Mouse (Mus musculus): Measurements from ENCODE around the gene Plch2. TPM values are rescaled to one million over a fixed set of nuclear protein-coding genes. Genes with fewer than 3 reads are reported as not detected.
A peak's percentile ranks its signal among the peaks of the same experiment; 100 is the strongest.

The Plch2 gene
- 10.0 and 12.7 TPM in 2 replicates for polyA plus RNA-seq (2015; fragmentation: Nextera tagmentation; extraction: Ambion mirVana)

DNA sequence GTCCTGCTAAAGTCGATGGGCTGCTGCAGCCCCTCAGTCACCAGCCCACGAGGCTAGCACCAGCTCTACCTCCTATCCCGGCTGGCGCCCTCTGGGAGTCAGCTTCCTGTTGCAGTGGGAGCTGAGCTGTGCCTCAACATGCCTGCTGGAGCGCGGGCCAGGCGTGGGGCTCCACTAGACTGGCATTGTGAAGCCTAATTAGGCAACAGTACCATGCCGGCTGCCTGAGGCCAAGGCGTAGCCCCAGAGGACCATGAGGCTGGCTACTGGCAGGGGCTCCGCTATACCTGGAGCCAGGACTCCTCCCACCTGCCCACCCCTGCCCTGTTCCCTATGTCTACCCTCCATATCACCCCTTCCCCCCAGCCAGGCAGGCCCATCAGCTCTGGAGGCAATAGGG lies at the start of gene Plch2:
TSS of gene Plch2 (minus strand) at position 61 of the 400 bp plus-strand sequence.
- Histone ChIP-seq H3K27ac (replicated peaks) (no peak within 1 kb of the TSS), H3K4me2 (replicated peaks) (no peak within 1 kb of the TSS), H3K36me3 (no peaks in the 10 kb centered on the region), H3K9ac (replicated peaks) (no peak within 1 kb of the TSS), H3K4me3 (no peak within 1 kb of the TSS), H3K4me1 (peaks cover 47% of the 10 kb centered on the region), H3K27me3 (no peaks in the 10 kb centered on the region), H3K9me3 (no peaks in the 10 kb centered on the region)
- 43% methylated on average over 10 of the region's 10 CpGs for WGBS
- 0 out of 2 replicates have a peak, but pooled peaks have one; percentile 7 for ATAC-seq (replicated peaks)

DNA sequence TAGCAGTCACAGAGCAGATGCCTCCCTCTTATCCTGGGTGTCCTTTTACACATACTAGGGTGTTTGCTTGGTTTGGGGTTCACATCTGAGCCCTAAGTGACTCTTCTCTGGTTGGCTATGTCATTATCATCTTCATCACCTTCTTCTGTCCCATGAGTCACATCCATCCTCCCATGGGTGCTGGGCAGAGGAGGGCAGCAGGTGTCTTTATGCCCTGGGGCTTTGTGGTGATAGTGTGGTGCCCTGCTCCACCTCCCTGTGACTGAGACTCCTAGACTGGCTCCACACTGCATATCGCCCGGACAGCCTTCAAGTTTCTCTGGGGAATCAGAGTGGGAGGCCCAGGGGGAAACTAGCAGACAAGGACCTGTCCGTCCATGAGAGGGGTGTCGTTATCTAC lies 42.0 kb upstream of the Plch2 start:
- no peaks in the 10 kb centered on the region for H3K27me3 ChIP-seq
- no peak overlapping the region for H3K27ac ChIP-seq (replicated peaks)
- ATAC-seq (replicated peaks): no peak
- H3K4me1 ChIP-seq: peaks cover 4% of the 10 kb centered on the region
- H3K4me2 ChIP-seq (replicated peaks): no peak overlapping the region
- no peak overlapping the region for H3K9ac ChIP-seq (replicated peaks)
- H3K9me3 ChIP-seq: no peaks in the 10 kb centered on the region
- H3K4me3 ChIP-seq: no peak overlapping the region
- no peaks in the 10 kb centered on the region for H3K36me3 ChIP-seq
- 83% methylated on average over 4 of the region's 4 CpGs for WGBS

DNA sequence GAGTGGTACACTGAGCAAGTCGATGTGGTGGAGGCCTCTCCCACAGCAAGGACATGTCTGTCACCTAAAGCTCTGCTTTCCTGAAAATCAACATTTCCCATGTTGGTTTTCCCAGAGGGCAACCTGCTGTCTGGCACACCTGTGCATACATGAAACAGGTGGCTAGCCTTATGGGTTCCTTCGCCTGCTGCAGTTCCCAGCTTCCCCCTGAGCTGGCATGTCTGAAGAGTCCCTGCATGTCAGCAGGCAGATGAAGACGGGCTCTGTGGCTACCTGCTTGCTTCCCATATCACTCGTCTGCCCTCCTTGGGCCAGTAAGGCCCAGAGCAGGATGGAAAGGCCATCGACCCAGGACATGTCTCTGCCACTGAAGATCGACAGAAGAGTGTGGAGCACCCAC lies 40.9 kb upstream of the Plch2 start:
- H3K27ac ChIP-seq (replicated peaks): no peak overlapping the region
- H3K4me2 ChIP-seq (replicated peaks): no peak overlapping the region
- no peaks in the 10 kb centered on the region for H3K9me3 ChIP-seq
- no peaks in the 10 kb centered on the region for H3K27me3 ChIP-seq
- H3K36me3 ChIP-seq: no peaks in the 10 kb centered on the region
- no peak overlapping the region for H3K4me3 ChIP-seq
- peaks cover 4% of the 10 kb centered on the region for H3K4me1 ChIP-seq
- 83% methylated on average over 6 of the region's 6 CpGs for WGBS
- no peak for ATAC-seq (replicated peaks)
- no peak overlapping the region for H3K9ac ChIP-seq (replicated peaks)

DNA sequence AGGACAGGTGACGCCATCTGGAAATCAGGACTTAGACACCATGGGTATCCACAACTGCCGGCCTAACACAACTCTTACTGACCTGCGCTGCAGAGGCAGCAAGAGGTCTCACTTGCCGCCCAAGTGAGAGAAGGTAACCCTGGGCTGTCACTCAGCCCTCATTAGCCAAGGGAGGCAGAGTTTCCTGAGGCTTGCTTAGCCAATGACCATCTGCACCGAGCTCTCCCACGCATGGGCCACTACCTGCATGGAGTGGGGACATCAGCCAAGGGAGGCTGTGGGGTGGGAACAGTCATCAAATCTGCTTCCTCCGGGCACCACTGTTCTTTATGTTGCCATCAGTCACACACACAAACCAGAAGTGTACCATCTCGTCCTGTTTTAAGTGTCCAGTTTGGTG lies 39.4 kb upstream of the Plch2 start:
- H3K9me3 ChIP-seq: no peaks in the 10 kb centered on the region
- WGBS: 83% methylated on average over 8 of the region's 8 CpGs
- H3K36me3 ChIP-seq: 0 out of 2 replicates have a peak, but pooled peaks cover 2% of the 10 kb centered on the region
- no peak for ATAC-seq (replicated peaks)
- H3K4me3 ChIP-seq: no peak overlapping the region
- no peak overlapping the region for H3K4me2 ChIP-seq (replicated peaks)
- no peaks in the 10 kb centered on the region for H3K27me3 ChIP-seq
- H3K27ac ChIP-seq (replicated peaks): no peak overlapping the region
- H3K4me1 ChIP-seq: peaks cover 4% of the 10 kb centered on the region
- H3K9ac ChIP-seq (replicated peaks): no peak overlapping the region

DNA sequence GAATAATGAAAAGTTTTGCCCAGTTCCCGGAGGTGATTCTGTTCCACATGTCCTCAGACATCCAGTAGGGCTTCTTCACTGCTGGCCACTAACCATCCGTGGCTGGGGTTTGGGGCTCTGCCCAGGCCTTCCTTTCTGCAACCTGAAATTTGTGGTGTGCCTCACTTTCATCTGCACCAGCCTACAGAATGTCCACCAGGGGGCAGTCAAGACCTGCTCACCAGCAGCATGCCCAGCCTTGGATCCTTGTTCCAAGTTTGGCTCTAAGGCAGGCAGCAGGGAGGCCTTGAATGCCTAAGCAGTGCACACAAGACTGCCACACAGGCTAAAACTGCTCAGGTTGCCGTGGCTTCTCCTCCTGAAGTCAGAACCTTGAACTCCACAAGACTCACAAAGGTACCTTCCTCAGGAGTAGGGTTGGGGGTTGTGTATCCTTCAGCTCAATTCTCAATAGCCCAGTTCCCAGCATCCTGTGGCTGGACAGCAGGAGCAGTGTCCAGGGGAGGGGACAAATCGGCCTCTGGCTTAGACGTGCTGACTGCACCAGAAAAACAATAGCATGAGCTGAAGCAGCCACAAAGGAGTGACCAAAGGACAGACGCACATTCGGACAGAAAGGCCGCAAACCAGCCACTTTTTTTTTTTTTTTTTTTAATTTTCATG lies 38.8 kb upstream of the Plch2 start:
- Histone ChIP-seq H3K4me3 (no peak overlapping the region), H3K27me3 (no peaks in the 10 kb centered on the region), H3K27ac (replicated peaks) (0 out of 2 replicates have a peak overlapping the region, but pooled peaks have one; percentile 41), H3K36me3 (0 out of 2 replicates have a peak, but pooled peaks cover 2% of the 10 kb centered on the region), H3K9me3 (no peaks in the 10 kb centered on the region), H3K9ac (replicated peaks) (no peak overlapping the region), H3K4me1 (peaks cover 4% of the 10 kb centered on the region), H3K4me2 (replicated peaks) (no peak overlapping the region)
- 32% methylated on average over 8 of the region's 8 CpGs for WGBS
- ATAC-seq (replicated peaks): peak; percentile 90

DNA sequence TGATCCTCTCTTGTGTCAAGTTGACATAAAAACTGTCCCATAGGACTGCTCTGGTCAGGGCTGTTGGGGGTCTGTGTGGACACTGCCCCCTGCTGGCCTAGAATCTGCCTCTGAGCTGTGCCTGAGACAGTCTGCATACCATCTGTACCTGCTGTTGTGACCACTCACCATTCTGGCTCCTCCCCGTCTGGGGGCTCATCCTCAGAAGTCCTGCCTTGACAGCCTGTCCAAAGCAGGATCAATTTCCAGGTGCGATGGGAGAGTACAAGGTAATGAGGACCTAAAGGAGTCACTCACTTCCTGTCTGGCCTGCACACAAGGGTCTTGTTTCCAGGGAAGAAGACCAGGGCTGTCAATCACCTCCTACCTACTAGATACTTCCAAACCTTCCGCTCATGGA lies 38.0 kb upstream of the Plch2 start:
- Histone ChIP-seq H3K4me2 (replicated peaks) (no peak overlapping the region), H3K27ac (replicated peaks) (0 out of 2 replicates have a peak overlapping the region, but pooled peaks have one; percentile 17), H3K36me3 (0 out of 2 replicates have a peak, but pooled peaks cover 2% of the 10 kb centered on the region), H3K9me3 (no peaks in the 10 kb centered on the region), H3K9ac (replicated peaks) (no peak overlapping the region), H3K27me3 (no peaks in the 10 kb centered on the region), H3K4me1 (peaks cover 4% of the 10 kb centered on the region), H3K4me3 (no peak overlapping the region)
- 65% methylated on average over 3 of the region's 3 CpGs for WGBS
- ATAC-seq (replicated peaks): peak; percentile 44; the same call in 1 of the 2 replicates

DNA sequence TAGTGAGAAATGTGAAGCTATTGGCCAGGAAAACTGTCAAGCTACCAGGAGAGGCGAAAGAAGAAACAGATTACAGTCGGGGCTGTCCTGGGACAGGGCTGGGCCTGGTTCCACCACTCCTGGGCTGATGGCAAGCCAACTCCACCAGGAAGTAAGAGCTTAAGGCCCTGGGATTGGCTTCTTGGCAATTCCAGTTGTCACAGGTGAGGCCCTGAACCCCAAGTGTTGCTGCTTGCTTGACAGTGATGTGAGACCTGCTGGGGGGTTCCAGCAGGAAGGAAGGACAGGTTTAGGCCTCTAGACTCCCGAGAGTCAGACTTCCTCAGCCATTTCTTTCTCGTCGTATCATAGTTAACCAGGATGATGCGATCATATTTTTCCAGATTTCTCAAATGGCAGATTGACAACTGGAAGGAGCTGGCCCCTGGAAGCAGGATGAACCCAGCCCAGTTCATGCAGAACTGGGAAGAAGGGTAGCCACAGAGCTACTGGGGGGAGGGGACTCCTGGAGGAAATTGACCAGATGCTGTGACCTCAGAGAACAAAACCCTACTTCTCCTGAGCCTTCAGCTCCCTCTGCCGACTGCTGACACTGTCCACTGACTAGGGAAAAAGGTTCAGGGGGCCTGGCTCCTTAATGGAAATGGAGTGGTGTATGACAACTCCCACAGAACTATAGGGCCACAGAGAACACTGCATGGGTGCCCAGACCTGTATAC lies 37.0 kb upstream of the Plch2 start:
- no peak for ATAC-seq (replicated peaks)
- Histone ChIP-seq H3K4me1 (peaks cover 4% of the 10 kb centered on the region), H3K4me2 (replicated peaks) (no peak overlapping the region), H3K9me3 (no peaks in the 10 kb centered on the region), H3K9ac (replicated peaks) (no peak overlapping the region), H3K27ac (replicated peaks) (no peak overlapping the region), H3K36me3 (0 out of 2 replicates have a peak, but pooled peaks cover 2% of the 10 kb centered on the region), H3K27me3 (no peaks in the 10 kb centered on the region), H3K4me3 (no peak overlapping the region)
- 87% methylated on average over 7 of the region's 7 CpGs for WGBS

DNA sequence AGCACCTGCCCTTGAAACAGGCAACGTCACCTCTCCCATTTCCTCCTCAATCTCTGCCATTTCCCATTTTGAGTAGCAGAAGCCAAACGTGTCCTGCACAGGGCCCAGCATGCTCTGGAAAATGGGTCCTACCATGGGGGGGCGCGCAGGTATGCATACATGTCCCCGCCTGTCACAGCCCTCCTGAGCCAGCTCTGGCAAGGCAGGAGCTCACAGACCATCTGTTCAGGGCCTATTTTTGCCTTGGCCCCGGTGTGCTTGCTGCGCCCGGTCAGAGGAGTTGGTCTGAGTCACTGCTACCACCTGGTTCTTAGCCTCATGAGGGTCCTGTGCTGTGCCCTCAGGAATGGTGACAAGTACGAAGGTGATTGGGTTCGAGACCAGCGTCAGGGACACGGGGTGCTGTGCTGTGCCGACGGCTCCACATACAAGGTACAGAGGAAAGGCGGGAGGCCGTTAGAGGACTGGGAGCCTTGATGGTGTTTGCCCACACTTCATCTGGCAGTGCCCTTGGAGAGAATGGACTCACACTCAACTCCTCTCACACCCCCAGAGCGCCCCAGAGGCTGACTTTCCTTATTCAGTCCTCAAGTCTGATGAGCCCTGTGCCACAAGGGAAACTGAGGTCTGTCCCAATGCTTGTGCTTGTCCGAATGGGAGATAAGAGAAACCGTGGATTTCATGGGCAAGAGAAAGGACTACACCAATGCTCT lies 36.3 kb upstream of the Plch2 start:
- Histone ChIP-seq H3K9me3 (no peaks in the 10 kb centered on the region), H3K4me3 (no peak overlapping the region), H3K27ac (replicated peaks) (no peak overlapping the region), H3K27me3 (no peaks in the 10 kb centered on the region), H3K9ac (replicated peaks) (no peak overlapping the region), H3K4me1 (peaks cover 4% of the 10 kb centered on the region), H3K4me2 (replicated peaks) (no peak overlapping the region), H3K36me3 (0 out of 2 replicates have a peak, but pooled peaks cover 2% of the 10 kb centered on the region)
- ATAC-seq (replicated peaks): no peak
- 92% methylated on average over 19 of the region's 19 CpGs for WGBS

DNA sequence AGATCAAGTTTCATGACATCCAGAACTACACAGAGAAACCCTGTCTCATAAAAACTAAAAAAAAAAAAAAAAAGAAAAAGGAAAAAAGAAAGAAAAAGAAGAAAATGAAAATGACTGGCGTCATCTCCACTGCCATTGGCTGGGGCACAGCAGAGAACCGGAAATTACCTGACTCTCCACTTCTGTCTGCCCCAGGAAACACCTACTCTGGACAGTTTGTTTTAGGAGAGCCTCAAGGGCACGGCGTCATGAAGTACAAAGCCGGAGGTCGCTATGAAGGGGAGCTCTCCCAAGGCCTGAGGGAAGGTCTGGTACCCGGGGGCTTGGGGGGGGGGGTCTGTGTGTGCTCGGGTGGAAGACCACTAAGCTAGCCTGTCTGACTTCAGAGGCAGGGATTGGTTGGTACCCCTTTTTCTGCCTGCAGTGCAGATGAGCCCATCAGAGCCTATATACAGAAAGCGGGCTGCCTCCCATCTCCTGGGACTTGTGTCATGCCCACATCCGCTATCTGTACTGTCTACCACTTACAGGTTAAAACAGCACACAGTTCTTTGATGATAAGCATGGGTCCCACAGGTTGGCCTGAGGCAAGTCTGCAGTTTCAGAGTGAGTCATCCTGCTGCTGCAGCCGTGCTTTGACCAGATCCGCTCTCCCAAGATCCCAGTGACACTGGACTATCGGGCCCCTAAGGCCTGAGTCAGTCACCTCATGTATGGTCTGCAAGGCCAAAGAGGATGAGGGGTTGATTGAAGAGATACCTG lies 34.3 kb upstream of the Plch2 start:
- Histone ChIP-seq H3K4me1 (peaks cover 12% of the 10 kb centered on the region), H3K4me2 (replicated peaks) (no peak overlapping the region), H3K27me3 (no peaks in the 10 kb centered on the region), H3K9me3 (no peaks in the 10 kb centered on the region), H3K4me3 (no peak overlapping the region), H3K27ac (replicated peaks) (no peak overlapping the region), H3K36me3 (0 out of 2 replicates have a peak, but pooled peaks cover 2% of the 10 kb centered on the region), H3K9ac (replicated peaks) (no peak overlapping the region)
- WGBS: 94% methylated on average over 13 of the region's 13 CpGs
- no peak for ATAC-seq (replicated peaks)

DNA sequence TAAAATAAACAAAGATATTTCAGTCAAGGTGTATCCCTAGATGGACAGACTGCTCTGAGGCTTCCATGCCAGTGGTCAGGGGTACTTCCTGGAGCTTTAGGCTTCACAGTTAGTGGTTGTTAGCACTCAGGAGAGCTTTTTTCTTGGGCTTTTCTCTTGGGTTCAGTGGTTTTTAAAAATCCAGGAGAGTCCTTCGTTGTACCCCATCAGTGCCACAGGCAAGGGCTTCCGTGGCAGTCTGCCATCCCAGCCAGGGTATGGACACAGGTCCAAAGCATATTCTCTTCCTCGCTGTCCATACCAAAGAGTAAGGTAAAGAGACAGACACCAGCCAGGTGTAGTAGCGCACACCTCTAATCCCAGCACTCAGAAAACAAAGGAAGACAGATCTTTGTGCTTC lies 33.6 kb upstream of the Plch2 start:
- Histone ChIP-seq H3K4me1 (peaks cover 14% of the 10 kb centered on the region), H3K9ac (replicated peaks) (no peak overlapping the region), H3K36me3 (0 out of 2 replicates have a peak, but pooled peaks cover 2% of the 10 kb centered on the region), H3K9me3 (no peaks in the 10 kb centered on the region), H3K4me3 (no peak overlapping the region), H3K27me3 (no peaks in the 10 kb centered on the region), H3K4me2 (replicated peaks) (no peak overlapping the region), H3K27ac (replicated peaks) (no peak overlapping the region)
- no peak for ATAC-seq (replicated peaks)
- WGBS: 98% methylated on average over 4 of the region's 4 CpGs

DNA sequence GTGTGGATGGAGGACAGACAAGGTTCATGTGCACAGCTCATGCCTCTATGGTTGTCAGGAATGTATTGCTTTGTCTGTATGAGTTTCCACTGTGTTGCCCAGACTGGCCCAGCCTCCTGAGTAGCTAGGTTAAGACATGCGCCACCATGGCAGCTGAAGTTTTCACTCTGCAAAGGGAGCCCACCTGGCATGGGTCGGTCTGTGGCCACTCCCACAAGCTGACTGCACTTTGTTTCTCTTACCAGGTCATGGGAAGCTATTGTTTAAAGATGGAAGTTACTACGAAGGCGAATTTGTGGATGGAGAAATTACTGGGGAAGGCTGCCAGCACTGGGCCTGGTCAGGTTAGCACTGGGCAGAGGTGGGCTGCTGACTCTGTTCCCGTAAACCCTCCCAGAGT lies 32.7 kb upstream of the Plch2 start:
- Histone ChIP-seq H3K9me3 (no peaks in the 10 kb centered on the region), H3K4me3 (no peak overlapping the region), H3K27me3 (no peaks in the 10 kb centered on the region), H3K9ac (replicated peaks) (no peak overlapping the region), H3K4me1 (peaks cover 23% of the 10 kb centered on the region), H3K36me3 (0 out of 2 replicates have a peak, but pooled peaks cover 2% of the 10 kb centered on the region), H3K4me2 (replicated peaks) (no peak overlapping the region), H3K27ac (replicated peaks) (no peak overlapping the region)
- no peak for ATAC-seq (replicated peaks)
- whole genome bisulfite sequencing: 89% methylated on average over 5 of the region's 5 CpGs

Measured in forebrain, embryonic 15.5 days (tissue).